In genomic region chr2:131670876-131671275, GRCm38 (mm10) we compare ENCODE assay signal across 21 mouse cellular contexts.
"Had no signal": no experiment of that assay in that cellular context is flagged by ENCODE, and none has a peak within 500 bp of the region (broad histone marks: within the 10 kb centered on the region; RNA-seq: fewer than 3 reads in every experiment).

No protein-coding gene starts in this region.

- DNase-seq: kidney, adult 2 months; kidney, postnatal 25 days; liver; lung, adult 18-20 months; lung, postnatal 10 days; lung, postnatal 36 days; retina, postnatal 1 day; right cerebral cortex, postnatal 4 days; thymus, postnatal 25 days had no signal

- H3K27ac ChIP-seq: kidney, postnatal 0 days; limb, embryonic 10.5 days; limb, embryonic 13.5 days; liver, embryonic 12.5 days; liver, embryonic 15.5 days; lung, embryonic 15.5 days; midbrain, embryonic 10.5 days; midbrain, embryonic 13.5 days; neural tube, embryonic 13.5 days; stomach, postnatal 0 days had no signal

- H3K4me3 ChIP-seq: limb, embryonic 10.5 days; limb, embryonic 13.5 days; liver, embryonic 12.5 days; liver, embryonic 15.5 days; lung, embryonic 15.5 days; megakaryocyte, embryonic 14.5 days; midbrain, embryonic 10.5 days; midbrain, embryonic 13.5 days; myocyte; neural tube, embryonic 13.5 days had no signal
